Mouse (Mus musculus): ENCODE measurements around the gene Mc1r.
"Not testable (repeated sequence)": the region's sequence is repeated elsewhere in the genome, so short reads cannot be mapped to it uniquely, and the experiment has no call there.

Mc1r gene

GRCm38 (mm10) chr8:123432381-123432780 lies 25.5 kb downstream of the Mc1r start:
- DNase-seq: no peak

GRCm38 (mm10) chr8:123433241-123433974 lies 26.5 kb downstream of the Mc1r start:
- DNase-seq: not testable (repeated sequence)

GRCm38 (mm10) chr8:123441788-123442187 lies 34.9 kb downstream of the Mc1r start:
- DNase-seq: no peak

- no peak for DNase-seq
These were observed 35.4 kb downstream of the Mc1r start for GRCm38 (mm10) chr8:123442351-123442750.

- peak; percentile 99 for DNase-seq
These were observed 36.1 kb downstream of the Mc1r start for GRCm38 (mm10) chr8:123442871-123443575.

GRCm38 (mm10) chr8:123443576-123443921 lies 36.6 kb downstream of the Mc1r start:
- no peak for DNase-seq

GRCm38 (mm10) chr8:123444131-123444530 lies 37.2 kb downstream of the Mc1r start:
- DNase-seq: no peak

- DNase-seq: no peak
These were observed 39.1 kb downstream of the Mc1r start for GRCm38 (mm10) chr8:123445981-123446380.

- no peak for DNase-seq
These were observed 39.9 kb downstream of the Mc1r start for GRCm38 (mm10) chr8:123446799-123447198.

GRCm38 (mm10) chr8:123450783-123451182 lies 43.9 kb downstream of the Mc1r start:
- no peak for DNase-seq

GRCm38 (mm10) chr8:123451747-123452146 lies 44.8 kb downstream of the Mc1r start:
- not testable (repeated sequence) for DNase-seq

GRCm38 (mm10) chr8:123452149-123452548 lies 45.2 kb downstream of the Mc1r start:
- DNase-seq: no peak

GRCm38 (mm10) chr8:123453291-123453690 lies 46.4 kb downstream of the Mc1r start:
- DNase-seq: no peak

GRCm38 (mm10) chr8:123453951-123454350 lies 47.0 kb downstream of the Mc1r start:
- no peak for DNase-seq

- no peak for DNase-seq
These were observed 47.7 kb downstream of the Mc1r start for GRCm38 (mm10) chr8:123454559-123454958.
